Mouse (Mus musculus) ES-E14 (cell line): ENCODE measurements around the gene C2cd2. TPM values are rescaled to one million over a fixed set of nuclear protein-coding genes. Genes with fewer than 3 reads are reported as not detected.

Source experiments
- DNase-seq: peaks from one replicate; pipeline ENCODE4 v3.0.0-alpha.2; 2013; ENCODE audit warnings: low read depth, low spot score
- H3K27ac ChIP-seq: 2 replicates; pipeline ENCODE4 v1.5.1; 2012; ENCODE audit warnings: low read depth, mild to moderate bottlenecking, low read length, moderate library complexity, mixed read lengths; ENCODE audit not compliant: poor library complexity, insufficient read depth, severe bottlenecking
- H3K36me3 ChIP-seq: 2 replicates; pipeline ENCODE4 v1.6.1; 2012; ENCODE audit warnings: mild to moderate bottlenecking, low read length, moderate library complexity, mixed read lengths; ENCODE audit not compliant: control insufficient read depth, poor library complexity, insufficient read depth, severe bottlenecking
- H3K4me1 ChIP-seq, 2 experiments: fragments of 150-350 bp in 1 of 2; sonication (generic) in 1 of 2; 2 replicates each; pipeline ENCODE4 v1.6.1; 2012; ENCODE audit warnings: low read length in 2 of 2, mild to moderate bottlenecking in 1 of 2, mixed read lengths in 1 of 2; ENCODE audit not compliant: control insufficient read depth in 2 of 2, insufficient read depth in 2 of 2, poor library complexity in 1 of 2
- H3K4me3 ChIP-seq, 2 experiments: fragments of 150-350 bp in 1 of 2; sonication (generic) in 1 of 2; 2 replicates each; pipeline ENCODE4 v1.5.1; 2012; ENCODE audit warnings: low read length in 2 of 2, low read depth in 1 of 2, mild to moderate bottlenecking in 1 of 2, mixed read lengths in 1 of 2; ENCODE audit not compliant: insufficient read depth in 1 of 2, poor library complexity in 1 of 2, severe bottlenecking in 1 of 2
- H3K9ac ChIP-seq: 2 replicates; pipeline ENCODE4 v1.6.1; 2012; ENCODE audit warnings: low read depth, mild to moderate bottlenecking, low read length, mixed read lengths; ENCODE audit not compliant: poor library complexity, insufficient read depth, severe bottlenecking
- H3K9me3 ChIP-seq: fragments of 150-350 bp; sonication (generic); 2 replicates; pipeline ENCODE4 v1.6.1; 2012; ENCODE audit warnings: low read depth, mild to moderate bottlenecking, low read length; ENCODE audit not compliant: control insufficient read depth, insufficient read depth
- CHD2 ChIP-seq: IDR thresholded peaks from 2 replicates; pipeline ENCODE4 v1.6.1; 2014; ENCODE audit warnings: mild to moderate bottlenecking, low read depth, low read length, inconsistent platforms
- HCFC1 ChIP-seq: IDR thresholded peaks from 2 replicates; pipeline ENCODE4 v1.6.1; 2012; ENCODE audit warnings: low read length, inconsistent platforms, borderline replicate concordance; ENCODE audit not compliant: insufficient read depth
- MAFK ChIP-seq: IDR thresholded peaks from 2 replicates; pipeline ENCODE4 v1.6.1; 2014; ENCODE audit warnings: mild to moderate bottlenecking, low read depth, low read length, inconsistent platforms; ENCODE audit not compliant: insufficient read depth
- ZC3H11A ChIP-seq: IDR thresholded peaks from 2 replicates; pipeline ENCODE4 v1.6.1; 2012; ENCODE audit warnings: low read depth, mild to moderate bottlenecking, inconsistent platforms, low read length, borderline replicate concordance
- ZNF384 ChIP-seq: IDR thresholded peaks from 2 replicates; pipeline ENCODE4 v1.6.1; 2012; ENCODE audit warnings: low read depth, low read length, inconsistent platforms
- in situ Hi-C, 2 experiments: fragments of 600-800 bp; cut with MboI; formaldehyde crosslinking; loops; one replicate each; pipeline ENCODE4 v1.15.1; 2025; ENCODE audit warnings: low sequenced_read_pairs in 2 of 2, inconsistent platforms in 1 of 2; ENCODE audit not compliant: unreplicated experiment in 2 of 2
- total RNA-seq: library from RNA; depleted of rRNA; stranded (reverse); fragments of 300-350 nt; gene quantifications from 2 replicates; pipeline ENCODE4 v1.2.3, GENCODE M21; 2012

C2cd2 gene
- total RNA-seq, 1 experiment = 8.1 TPM

GRCm38 (mm10) chr16:97963956-97964540, 1.6 kb upstream of the C2cd2 start:
- H3K36me3 ChIP-seq = no peaks in the 10 kb centered on the region
- H3K4me3 ChIP-seq = no peak overlapping the region
- peaks cover 0 to 2% of the 10 kb centered on the region in 2 experiments; a peak in 1 of 4 replicates for H3K4me1 ChIP-seq
- TF ChIP-seq CHD2 (no peak), HCFC1 (no peak), MAFK (no peak), ZNF384 (no peak), ZC3H11A (no peak)
- DNase-seq = no peak
- H3K27ac ChIP-seq = no peak overlapping the region
- in situ Hi-C loops = no loop called here
- H3K9me3 ChIP-seq = no peaks in the 10 kb centered on the region
- H3K9ac ChIP-seq = no peak overlapping the region

- Histone ChIP-seq H3K9me3 (no peaks in the 10 kb centered on the region), H3K9ac (peak overlapping the region; percentile 86), H3K4me3 (peak overlapping the region; percentile 79 to 82), H3K36me3 (peaks cover 2% of the 10 kb centered on the region; the same call in 1 of the 2 replicates), H3K27ac (peak overlapping the region; percentile 96), H3K4me1 (peaks cover 0 to 2% of the 10 kb centered on the region in 2 experiments; a peak in 1 of 4 replicates)
- DNase-seq = no peak
- TF ChIP-seq MAFK (no peak), HCFC1 (no peak), ZC3H11A (no peak), CHD2 (no peak), ZNF384 (no peak)
- in situ Hi-C loops = no loop called here
These were observed 832 bp downstream of the C2cd2 start for GRCm38 (mm10) chr16:97961381-97962150.

- in situ Hi-C loops = no loop called here
- Histone ChIP-seq H3K4me1 (peaks cover 0 to 2% of the 10 kb centered on the region in 2 experiments; a peak in 1 of 4 replicates), H3K4me3 (no peak overlapping the region), H3K9me3 (no peaks in the 10 kb centered on the region), H3K36me3 (peaks cover 6% of the 10 kb centered on the region), H3K9ac (no peak overlapping the region), H3K27ac (no peak overlapping the region)
- no peak for DNase-seq
- no peak for TF ChIP-seq ZC3H11A
- no peak for TF ChIP-seq MAFK
- TF ChIP-seq ZNF384 = no peak
- no peak for TF ChIP-seq HCFC1
- no peak for TF ChIP-seq CHD2
These were observed 2.0 kb downstream of the C2cd2 start for GRCm38 (mm10) chr16:97960348-97960747.

GRCm38 (mm10) chr16:97958401-97958973, 3.9 kb downstream of the C2cd2 start:
- peaks cover 0 to 2% of the 10 kb centered on the region in 2 experiments; a peak in 1 of 4 replicates for H3K4me1 ChIP-seq
- no peaks in the 10 kb centered on the region for H3K9me3 ChIP-seq
- in situ Hi-C loops = no loop called here
- DNase-seq = no peak
- H3K9ac ChIP-seq = no peak overlapping the region
- TF ChIP-seq ZC3H11A (no peak), ZNF384 (no peak), HCFC1 (no peak), CHD2 (no peak), MAFK (no peak)
- no peak overlapping the region for H3K27ac ChIP-seq
- H3K4me3 ChIP-seq = no peak overlapping the region
- peaks cover 6% of the 10 kb centered on the region for H3K36me3 ChIP-seq
